Mouse (Mus musculus): ENCODE results near the gene Tmem116. TPM values are rescaled to one million over a fixed set of nuclear protein-coding genes. Genes with fewer than 3 reads are reported as not detected.

Gene Tmem116
- 1 to 10 TPM; 4.4 to 5.4 TPM for total RNA-seq (2021)
- long read RNA-seq, partial matches to known transcripts = 2 of 8 reads
- long read RNA-seq, other reads (novel, unspliced or antisense) = 6 of 8 reads

GRCm38 (mm10) chr5:121451644-121452025 is at the start of gene Tmem116:
Gene Tmem116 (plus strand): TSS chr5:121451893.
- no peak for DNase-seq (ENCODE audit: low spot score in 2 of 2)

GRCm38 (mm10) chr5:121407856-121408255 is 43.8 kb upstream of the Tmem116 start:
- no peak for DNase-seq (ENCODE audit: low spot score in 2 of 2)

- DNase-seq (ENCODE audit: low spot score in 2 of 2) = no peak
Observed at GRCm38 (mm10) chr5:121410975-121411374, 40.7 kb upstream of the Tmem116 start.

GRCm38 (mm10) chr5:121420721-121421120 is 31.0 kb upstream of the Tmem116 start:
- DNase-seq (ENCODE audit: low spot score in 2 of 2) = no peak

GRCm38 (mm10) chr5:121422787-121423186 is 28.9 kb upstream of the Tmem116 start:
- DNase-seq (ENCODE audit: low spot score in 2 of 2) = no peak

- no peak for DNase-seq (ENCODE audit: low spot score in 2 of 2)
Observed at GRCm38 (mm10) chr5:121423297-121423696, 28.4 kb upstream of the Tmem116 start.

GRCm38 (mm10) chr5:121428954-121429353 is 22.7 kb upstream of the Tmem116 start:
- no peak for DNase-seq (ENCODE audit: low spot score in 2 of 2)

- DNase-seq (ENCODE audit: low spot score in 2 of 2) = peak in 1 of 2 experiments; percentile 36
Observed at GRCm38 (mm10) chr5:121438131-121438530, 13.6 kb upstream of the Tmem116 start.

- no peak for DNase-seq (ENCODE audit: low spot score in 2 of 2)
Observed at GRCm38 (mm10) chr5:121438756-121439155, 12.9 kb upstream of the Tmem116 start.

- DNase-seq (ENCODE audit: low spot score in 2 of 2) = peak; percentile 63 to 66
Observed at GRCm38 (mm10) chr5:121443548-121443947, 8.1 kb upstream of the Tmem116 start.

- DNase-seq (ENCODE audit: low spot score in 2 of 2) = no peak
Observed at GRCm38 (mm10) chr5:121444870-121445269, 6.8 kb upstream of the Tmem116 start.

- DNase-seq (ENCODE audit: low spot score in 2 of 2) = no peak
Observed at GRCm38 (mm10) chr5:121448450-121448849, 3.2 kb upstream of the Tmem116 start.

GRCm38 (mm10) chr5:121449976-121450375 is 1.7 kb upstream of the Tmem116 start:
- peak; percentile 56 to 61 for DNase-seq (ENCODE audit: low spot score in 2 of 2)

GRCm38 (mm10) chr5:121450476-121450875 is 1.2 kb upstream of the Tmem116 start:
- no peak for DNase-seq (ENCODE audit: low spot score in 2 of 2)

GRCm38 (mm10) chr5:121451203-121451602 is 490 bp upstream of the Tmem116 start:
- DNase-seq (ENCODE audit: low spot score in 2 of 2) = no peak

- DNase-seq (ENCODE audit: low spot score in 2 of 2) = peak; percentile 99 to 100
Observed at GRCm38 (mm10) chr5:121452026-121452869, 555 bp downstream of the Tmem116 start, which contains the start of gene Erp29. Gene Erp29 (minus strand): TSS chr5:121452506.

- no peak for DNase-seq (ENCODE audit: low spot score in 2 of 2)
Observed at GRCm38 (mm10) chr5:121452906-121453305, 1.2 kb downstream of the Tmem116 start.

GRCm38 (mm10) chr5:121453743-121454502 is 2.2 kb downstream of the Tmem116 start:
- DNase-seq (ENCODE audit: low spot score in 2 of 2) = no peak

GRCm38 (mm10) chr5:121454503-121454782 is 2.8 kb downstream of the Tmem116 start:
- DNase-seq (ENCODE audit: low spot score in 2 of 2) = no peak

GRCm38 (mm10) chr5:121455510-121456265 is 4.0 kb downstream of the Tmem116 start:
- no peak for DNase-seq (ENCODE audit: low spot score in 2 of 2)

- DNase-seq (ENCODE audit: low spot score in 2 of 2) = no peak
Observed at GRCm38 (mm10) chr5:121461339-121462170, 9.9 kb downstream of the Tmem116 start.

Measured in layer of hippocampus, postnatal 10 days (tissue).